Mouse (Mus musculus): ENCODE data around the gene Dusp3.

Gene Dusp3

GRCm38 (mm10) chr11:101973496-101973895, 13.3 kb downstream of the Dusp3 start:
- DNase-seq, result no peak

DNA sequence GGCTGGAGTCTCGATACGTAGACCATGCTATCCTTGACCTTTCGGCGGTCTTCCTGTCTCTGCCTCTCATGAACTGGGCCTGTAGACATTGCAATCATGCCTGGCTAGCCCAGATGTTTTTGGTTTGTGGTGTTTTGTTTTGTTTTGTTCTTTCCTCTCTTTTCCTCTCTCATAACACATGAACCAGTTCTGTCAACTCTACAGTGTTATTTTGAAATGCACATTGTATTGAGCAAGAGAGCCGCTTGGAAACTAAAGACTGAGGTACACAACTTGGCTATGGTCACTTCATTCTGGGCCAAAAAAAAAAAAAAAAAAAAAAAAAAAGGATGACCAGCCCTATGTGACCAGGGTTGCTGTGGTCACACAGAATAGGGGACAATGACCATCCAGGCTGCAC, 14.2 kb downstream of the Dusp3 start:
- no peak for DNase-seq

DNA sequence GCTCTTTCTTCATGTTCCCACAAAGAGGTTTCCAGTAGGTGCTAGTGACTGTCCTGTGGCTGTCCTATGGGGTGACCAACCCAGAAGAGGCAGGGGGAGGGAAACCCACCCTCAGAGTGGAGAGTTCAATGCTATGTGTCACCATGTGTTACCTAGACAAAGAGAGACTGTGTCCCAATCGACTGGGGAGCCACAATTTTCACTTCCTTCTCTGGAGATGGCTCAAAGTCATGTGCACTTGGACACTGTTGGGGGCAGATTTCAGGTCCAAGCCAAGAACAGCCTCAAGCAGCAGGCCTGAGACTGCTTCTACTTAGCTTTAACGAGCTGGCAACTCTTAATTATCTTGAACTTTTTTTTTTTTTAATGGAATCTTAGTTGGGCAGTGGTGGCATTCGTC, 14.7 kb downstream of the Dusp3 start:
- no peak for DNase-seq

DNA sequence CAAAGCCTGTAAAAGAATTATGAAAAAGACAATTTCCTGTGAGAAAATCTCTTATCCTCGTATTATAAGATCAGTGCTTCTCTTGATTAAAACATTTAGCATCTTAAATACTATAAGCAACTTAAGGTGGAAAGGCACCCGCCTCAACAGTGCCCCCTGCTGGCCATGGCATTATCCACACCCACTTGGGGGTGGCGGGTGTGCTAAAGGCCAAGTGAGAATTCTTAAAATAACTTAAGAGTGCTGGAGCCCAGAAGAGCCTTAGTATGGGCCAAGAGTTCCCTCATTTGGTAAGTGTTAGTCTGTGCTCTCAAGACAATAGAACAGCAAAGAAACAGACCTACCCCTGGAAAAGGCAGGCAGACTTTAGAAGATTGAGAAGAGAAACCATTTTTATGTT, 15.4 kb downstream of the Dusp3 start:
- peak; percentile 42 for DNase-seq

DNA sequence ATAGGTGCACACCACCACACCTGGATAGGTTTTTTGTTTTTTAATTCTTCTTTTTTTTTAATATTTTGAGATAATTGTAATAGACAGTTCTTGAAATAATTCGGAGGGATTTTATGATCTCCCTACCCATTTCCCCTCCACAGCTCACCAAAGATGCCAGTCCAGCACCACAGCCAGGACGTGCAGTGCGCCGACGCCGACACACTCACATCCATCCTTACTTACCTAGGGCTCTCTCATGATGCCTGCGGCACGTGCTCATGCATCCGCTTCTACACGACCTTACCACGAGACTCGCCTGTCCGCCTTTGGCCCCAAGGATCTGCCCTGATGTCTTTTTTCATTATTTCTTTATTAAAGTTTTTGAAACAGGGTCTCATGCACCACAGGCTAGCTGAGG, 17.0 kb downstream of the Dusp3 start:
- DNase-seq, result no peak

DNA sequence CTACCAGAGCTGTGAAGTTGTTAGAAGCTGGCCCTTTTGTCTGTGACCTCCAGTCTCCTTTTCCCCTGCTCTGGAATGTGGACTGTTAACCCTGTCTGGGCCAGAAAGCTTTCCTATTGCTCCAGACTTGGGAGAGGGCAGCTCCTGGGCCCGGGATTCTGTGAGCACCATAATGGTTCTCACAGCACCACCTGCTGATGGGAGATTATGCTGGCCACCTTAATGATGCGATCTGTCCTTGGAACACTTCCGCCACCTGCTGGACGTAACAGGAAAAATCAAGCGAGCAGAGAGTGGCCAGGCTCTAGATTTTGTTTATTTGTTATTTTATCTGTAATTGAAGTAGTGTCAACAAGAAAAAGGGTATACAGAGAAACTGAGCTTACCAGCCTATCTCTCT, 18.0 kb downstream of the Dusp3 start:
- DNase-seq, result peak; percentile 62

DNA sequence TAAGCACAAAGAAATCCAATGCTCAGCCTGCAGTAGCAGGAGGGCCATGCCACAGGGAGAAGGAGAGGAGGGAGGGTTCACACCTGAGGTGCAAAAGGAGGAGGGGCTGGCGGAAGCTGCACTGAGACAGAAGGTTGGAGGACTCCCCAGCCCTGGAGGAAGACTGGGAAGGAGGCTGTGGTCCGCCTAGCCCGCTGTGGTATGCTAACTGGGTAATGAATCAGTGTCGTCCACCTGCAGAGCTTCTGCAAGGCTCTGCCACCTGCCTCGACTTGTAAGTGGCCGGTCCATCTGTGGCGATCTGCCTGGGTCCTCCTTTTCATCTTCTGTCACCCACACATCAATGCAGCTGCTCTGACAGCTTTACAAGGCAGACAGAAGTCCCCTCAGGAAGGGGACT, 18.5 kb downstream of the Dusp3 start:
- DNase-seq, result no peak

GRCm38 (mm10) chr11:101966965-101967614, 19.7 kb downstream of the Dusp3 start, which contains the start of gene Sost:
TSS of gene Sost (minus strand) at chr11:101967015.
- DNase-seq, result no peak

DNA sequence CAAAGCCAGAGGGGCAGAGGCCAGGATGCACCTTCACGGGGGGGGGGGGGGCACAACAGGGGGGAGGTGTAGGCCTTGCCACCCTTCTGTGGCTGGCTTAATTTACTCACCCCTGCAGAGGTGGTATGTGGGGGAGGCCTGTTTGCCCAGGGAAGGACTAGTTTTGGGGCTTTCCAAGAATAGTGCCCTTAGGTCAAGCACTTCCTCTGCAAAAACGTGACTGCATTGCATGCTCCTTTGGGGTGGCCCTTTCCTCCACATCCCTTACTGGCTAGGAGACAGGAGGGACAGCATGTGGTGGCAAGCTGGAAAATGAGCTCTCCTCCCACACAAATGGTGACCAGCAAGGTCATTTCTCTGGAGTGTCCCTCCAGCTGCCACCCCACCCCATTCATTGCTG, 21.3 kb downstream of the Dusp3 start:
- no peak for DNase-seq

DNA sequence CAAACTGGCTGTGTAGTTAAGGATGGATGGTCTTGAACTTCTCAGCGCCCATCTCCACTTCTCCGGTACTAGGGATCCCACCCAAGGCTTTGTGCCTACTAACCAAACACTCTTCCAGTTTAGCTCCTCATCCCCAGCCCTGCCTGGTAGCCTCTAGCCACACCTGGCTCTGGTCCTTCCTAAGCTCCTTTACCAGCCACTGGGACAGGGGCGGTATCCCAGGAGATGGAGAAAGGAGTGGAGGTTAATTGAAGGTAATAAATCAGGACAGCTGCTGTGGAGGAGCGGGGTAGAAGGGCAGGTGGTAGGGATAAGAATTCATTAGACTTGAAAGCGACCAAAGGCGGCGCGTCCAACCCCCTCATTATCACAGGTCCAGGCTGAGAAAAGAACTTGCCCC, 22.2 kb downstream of the Dusp3 start:
- no peak for DNase-seq

GRCm38 (mm10) chr11:101963473-101964291, 23.1 kb downstream of the Dusp3 start:
- DNase-seq, result peak; percentile 9

DNA sequence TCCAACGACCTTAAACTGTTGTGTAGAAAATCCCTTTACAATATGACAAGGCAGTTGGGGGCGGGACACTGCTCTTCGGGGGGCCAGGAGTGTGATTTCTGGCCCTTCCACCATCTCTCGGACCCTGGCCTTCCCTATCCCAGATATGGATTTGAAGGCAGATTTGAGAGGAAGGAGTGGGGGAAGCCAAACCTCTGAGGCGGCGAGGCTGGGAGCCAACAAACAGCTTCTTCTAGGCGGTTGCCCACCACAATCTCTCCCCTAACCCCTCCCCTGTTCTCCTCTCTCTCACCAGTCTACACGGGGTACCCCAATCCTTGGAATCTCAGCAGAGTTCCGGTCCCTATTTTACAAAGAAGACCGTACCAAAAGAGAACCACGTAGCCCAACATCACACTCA, 23.8 kb downstream of the Dusp3 start:
- no peak for DNase-seq

DNA sequence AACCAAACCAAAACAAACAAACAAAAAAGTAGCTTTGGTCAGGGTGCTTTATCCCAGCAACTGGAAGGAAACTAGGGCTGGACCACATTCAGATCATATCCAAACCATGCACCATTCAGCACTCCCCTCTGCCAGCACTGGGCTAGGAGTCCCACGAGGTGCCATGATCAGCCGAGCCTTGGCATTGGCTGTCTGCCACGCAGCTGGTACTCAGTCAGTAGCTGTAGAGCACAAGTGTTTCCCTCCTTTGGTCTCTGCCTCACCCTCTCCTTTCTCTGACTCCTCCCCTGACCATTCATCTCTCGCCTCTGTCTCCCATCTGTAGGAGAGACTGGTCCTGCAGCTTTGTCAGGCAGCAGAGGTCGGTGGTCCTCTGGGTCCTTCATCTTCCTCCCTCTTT, 29.3 kb downstream of the Dusp3 start:
- DNase-seq, result no peak

DNA sequence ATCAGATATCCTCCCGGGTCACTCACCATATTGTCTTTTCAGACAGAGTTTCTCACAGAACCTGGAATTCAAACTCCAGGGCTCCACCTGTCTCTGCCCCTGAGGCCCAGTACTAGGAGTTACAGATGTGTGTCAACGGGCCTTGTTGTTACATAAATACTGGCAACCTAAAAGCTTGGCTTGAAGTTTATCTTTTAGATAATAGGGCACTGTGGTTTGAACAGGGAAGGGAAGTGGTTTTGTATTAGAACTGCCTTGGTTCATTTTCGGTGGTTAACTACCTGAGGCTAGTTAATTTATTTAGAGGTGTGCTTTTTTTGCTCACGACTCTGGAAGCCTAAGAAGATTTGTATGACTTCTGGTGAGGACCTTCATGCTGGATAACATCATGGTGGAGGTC, 33.4 kb downstream of the Dusp3 start:
- DNase-seq, result no peak

GRCm38 (mm10) chr11:101952541-101953341, 34.1 kb downstream of the Dusp3 start:
- DNase-seq, result no peak

GRCm38 (mm10) chr11:101950021-101950420, 36.8 kb downstream of the Dusp3 start:
- DNase-seq, result no peak

DNA sequence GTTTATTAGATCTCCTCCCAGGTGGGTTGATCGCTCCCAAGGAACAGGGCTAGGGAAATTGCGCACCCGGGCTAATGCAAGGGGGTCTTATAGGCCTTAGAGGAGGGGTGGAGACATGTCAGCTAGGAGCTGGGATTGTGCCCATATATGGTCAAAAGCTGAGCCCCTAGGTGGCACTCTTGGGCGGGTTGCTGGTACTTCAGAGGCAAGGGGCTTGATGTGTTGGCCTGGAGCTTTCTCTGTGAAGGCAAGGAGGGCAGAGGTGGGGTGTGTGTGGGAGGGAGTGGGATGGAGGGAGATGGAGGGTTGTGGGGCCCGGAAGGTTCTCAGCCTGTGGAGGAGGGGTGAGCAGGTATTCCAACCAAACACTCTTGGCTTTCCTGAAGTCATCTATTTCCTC, 40.3 kb downstream of the Dusp3 start:
- DNase-seq, result no peak

DNA sequence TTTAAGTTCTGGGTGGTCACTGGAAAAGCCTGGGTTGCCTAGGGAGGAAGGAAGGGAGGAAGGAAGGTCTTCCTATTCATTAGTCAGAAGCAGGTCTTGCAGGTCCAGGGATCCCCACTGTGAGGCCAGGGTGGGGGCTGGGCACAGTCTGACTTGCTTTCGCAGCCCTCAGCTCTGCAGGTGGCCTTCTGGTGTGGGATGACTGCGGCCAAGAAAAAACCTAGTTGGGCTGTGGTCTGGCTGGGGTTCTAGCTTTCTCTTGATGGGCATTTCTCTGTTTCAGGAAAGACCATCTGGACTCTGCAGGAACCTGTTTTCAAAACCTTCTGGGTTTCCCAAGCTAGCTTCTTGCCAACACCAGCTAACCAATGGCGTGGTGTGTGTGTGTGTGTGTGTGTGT, 43.8 kb downstream of the Dusp3 start:
- no peak for DNase-seq

DNA sequence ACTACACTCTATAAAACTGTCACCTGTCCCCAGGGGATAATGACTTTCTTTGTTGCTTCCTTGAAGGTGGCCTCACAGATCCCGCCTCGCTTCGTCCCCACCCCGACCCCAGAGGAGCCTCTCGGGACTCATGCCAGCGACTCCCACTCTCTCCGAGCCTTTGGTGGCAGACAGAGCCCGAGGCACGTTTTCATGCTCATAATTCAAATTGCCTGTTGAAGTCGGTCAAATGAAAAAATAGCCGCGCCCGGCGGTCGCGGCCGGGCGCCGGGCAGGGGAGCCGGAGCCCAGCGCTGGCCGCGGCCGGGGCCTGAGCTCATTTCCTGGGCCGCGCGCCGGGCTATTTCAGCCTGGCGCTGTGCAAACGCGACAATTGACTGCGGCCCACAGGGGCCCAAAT, 49.7 kb downstream of the Dusp3 start:
- DNase-seq, result no peak

- DNase-seq, result no peak
These were observed 50.4 kb downstream of the Dusp3 start for GRCm38 (mm10) chr11:101936421-101936820.

DNA sequence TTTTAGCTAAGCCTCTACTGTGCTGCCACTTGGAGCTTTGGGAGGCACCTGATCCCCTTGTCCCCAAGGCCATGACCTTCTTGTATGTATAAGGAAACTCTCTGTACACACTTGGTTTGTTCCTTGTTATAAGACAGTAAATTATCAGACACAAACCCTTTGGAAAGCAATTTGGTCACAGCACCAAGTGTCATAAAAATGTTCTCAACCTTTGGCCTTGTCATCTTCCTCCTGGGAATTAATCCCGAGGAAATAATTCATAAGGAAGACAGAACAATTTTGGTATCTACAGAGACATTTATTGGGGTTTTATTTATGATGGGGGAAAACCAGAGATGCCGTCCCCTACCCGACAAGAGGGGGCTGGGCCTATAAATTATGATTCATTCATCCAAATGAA, 51.1 kb downstream of the Dusp3 start:
- DNase-seq, result no peak

DNA sequence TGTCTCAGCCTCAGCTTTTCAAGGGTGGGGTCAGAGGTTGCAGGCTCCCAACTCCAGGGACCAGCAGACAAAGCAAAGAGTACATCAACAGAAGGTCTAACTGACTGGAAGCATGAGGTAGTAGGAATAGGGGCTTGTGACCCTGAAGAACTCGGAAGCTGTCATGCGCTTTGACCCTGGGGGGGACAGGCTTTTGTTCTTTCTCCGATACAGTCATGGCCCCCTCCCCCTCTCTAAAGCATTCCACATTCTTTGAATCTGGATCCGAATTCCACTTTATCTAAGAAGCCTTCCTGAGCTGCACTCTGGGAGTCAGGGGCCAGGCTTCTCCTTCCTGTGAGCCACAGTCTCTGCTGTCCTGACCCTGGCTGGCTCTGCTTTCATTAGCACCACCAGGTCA, 54.8 kb downstream of the Dusp3 start:
- DNase-seq, result no peak

GRCm38 (mm10) chr11:101928030-101928762, 58.6 kb downstream of the Dusp3 start:
- DNase-seq, result peak; percentile 40

Data from thymus, postnatal 14 days (tissue).